Mouse (Mus musculus) E14TG2a.4 (cell line): Measurements from ENCODE around the gene Eed.

ENCODE experiments used
- CTCF ChIP-seq: conservative IDR thresholded peaks from 2 replicates; pipeline ENCODE4 v1.5.1; 2014; ENCODE audit warnings: low read length
- NANOG ChIP-seq: IDR thresholded peaks from 2 replicates; pipeline ENCODE4 v1.6.1; 2014; ENCODE audit warnings: borderline replicate concordance, low read length, mixed read lengths
- POU5F1 ChIP-seq: IDR thresholded peaks from 2 replicates; pipeline ENCODE4 v1.6.1; 2014; ENCODE audit warnings: low read length, borderline replicate concordance

DNA sequence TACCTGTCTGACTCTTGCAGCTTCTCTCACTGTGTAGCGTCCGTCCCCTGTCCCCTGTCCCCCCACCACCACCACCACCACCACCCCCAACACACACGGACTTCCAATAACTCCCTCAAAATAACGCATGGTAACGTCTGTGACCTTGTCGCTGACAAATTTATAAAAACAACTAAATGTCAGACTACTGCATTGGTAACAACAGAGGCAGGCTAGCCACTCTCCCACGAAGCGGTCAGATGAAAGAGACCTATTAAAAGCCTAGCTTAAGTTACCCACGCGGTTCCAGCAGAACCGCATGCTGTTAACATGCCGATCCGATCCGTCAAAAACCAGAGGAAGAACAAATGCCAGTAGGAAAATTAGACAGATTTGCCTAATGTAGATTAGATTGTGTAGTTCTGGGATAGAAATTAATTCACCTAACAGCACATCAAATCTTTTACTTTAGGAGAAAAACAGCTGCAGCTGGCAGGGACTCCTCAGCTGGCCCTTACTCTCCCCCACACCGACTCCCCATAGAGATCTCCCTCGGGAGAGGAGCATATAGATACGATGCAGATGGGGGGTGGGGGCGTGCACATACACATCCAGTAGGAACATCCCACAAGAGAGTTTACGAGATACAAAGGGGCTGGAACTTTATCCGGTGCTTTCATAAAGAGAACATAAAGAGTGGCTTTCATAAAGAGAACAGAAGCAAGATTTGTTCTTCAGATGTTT, 71.7 kb downstream of the Eed start:
- TF ChIP-seq CTCF (no peak), NANOG (no peak), POU5F1 (no peak)
